Mouse (Mus musculus) c-Kit-positive CD71-positive TER-119-negative erythroid progenitor cells, embryonic 14.5 days (primary cell): ENCODE data around the gene 4931428L18Rik.
"Not testable (repeated sequence)": the region's sequence is repeated elsewhere in the genome, so short reads cannot be mapped to it uniquely, and the experiment has no call there.

Experiments
- DNase-seq: peaks from one replicate; pipeline ENCODE4 v3.0.0-alpha.2; 2013; ENCODE audit warnings: low read depth

Gene 4931428L18Rik

GRCm38 (mm10) chr1:31058861-31059351 lies 163.6 kb downstream of the 4931428L18Rik start:
- DNase-seq: no peak

DNA sequence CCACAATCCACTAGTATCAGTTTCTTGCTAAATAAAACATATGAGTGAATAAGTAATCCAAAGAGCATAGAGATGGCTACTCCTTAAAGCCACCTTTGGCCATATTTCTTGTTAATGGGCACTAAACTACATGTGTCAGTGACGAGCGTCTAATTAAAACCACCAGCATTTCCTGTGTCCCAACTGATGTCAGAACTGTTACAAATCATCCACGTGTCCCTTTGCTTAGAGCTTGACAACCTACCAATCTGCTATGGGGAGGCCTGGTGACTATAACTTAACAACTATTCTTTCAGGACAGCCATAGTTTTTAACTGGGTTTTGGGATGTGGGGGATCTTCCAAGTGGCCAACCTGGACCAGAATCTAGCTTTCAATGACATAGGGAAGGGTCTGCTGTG lies 164.3 kb downstream of the 4931428L18Rik start:
- DNase-seq: no peak

DNA sequence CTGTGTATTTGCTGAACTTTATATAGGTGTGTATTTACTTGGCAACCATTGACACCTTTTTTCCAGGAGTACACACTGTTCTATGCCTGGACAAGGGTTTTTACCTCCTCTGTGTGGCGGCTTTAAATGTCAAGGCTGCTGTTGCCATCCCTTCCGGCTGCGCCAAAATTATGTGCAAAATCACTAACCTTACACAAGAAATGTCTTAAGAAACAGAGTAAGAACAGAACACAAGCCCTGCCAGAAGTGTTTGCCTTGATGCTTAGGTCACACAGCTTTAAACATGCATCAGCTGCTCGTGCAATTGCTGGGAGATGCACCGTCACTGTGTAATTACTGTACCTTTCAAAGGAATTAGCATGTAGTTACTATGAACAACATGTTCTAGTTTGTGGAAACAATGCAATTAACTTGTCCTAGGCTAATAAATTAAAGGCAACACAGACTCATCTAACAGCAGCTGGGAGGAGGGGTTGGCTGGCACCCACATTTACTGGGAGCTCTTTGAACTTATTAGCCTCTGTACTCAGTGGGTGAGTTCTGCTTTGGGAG lies 171.0 kb downstream of the 4931428L18Rik start:
- no peak for DNase-seq

DNA sequence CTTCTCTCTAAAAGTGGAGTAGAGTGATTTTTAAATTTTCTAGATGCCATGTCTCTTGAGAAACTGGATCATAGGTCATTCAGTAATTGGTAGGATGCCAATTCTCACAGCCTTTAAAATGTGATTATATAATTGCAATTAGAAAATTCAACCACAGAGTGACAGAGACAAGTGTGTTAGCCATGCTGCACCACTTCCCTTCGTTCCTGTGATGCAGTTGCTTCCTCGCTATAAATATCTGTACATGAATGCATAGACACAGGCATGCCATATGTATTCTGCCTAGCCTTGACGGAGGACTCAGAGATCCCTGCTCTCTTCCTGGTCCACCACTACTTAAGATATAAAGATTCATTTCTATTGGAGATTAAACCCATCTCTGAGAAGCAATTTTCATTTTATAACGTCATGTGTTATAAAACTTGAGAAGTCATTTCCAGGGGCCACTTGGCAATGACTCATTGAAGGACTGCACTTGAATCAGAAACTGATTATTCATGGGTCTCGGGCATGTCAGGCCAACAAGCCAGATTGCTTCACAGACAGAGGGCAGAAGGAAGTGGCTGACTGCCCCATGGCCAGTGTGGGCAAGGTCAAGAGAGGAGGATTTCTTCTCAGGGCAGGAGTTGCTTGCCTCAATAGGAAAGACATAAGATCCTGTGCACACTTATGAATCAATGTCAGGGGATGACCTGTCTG lies 172.4 kb downstream of the 4931428L18Rik start:
- DNase-seq: no peak

- DNase-seq: no peak
Observed at GRCm38 (mm10) chr1:31043208-31043607, 179.3 kb downstream of the 4931428L18Rik start.

- DNase-seq: no peak
Observed at GRCm38 (mm10) chr1:31042793-31043192, 179.7 kb downstream of the 4931428L18Rik start.

DNA sequence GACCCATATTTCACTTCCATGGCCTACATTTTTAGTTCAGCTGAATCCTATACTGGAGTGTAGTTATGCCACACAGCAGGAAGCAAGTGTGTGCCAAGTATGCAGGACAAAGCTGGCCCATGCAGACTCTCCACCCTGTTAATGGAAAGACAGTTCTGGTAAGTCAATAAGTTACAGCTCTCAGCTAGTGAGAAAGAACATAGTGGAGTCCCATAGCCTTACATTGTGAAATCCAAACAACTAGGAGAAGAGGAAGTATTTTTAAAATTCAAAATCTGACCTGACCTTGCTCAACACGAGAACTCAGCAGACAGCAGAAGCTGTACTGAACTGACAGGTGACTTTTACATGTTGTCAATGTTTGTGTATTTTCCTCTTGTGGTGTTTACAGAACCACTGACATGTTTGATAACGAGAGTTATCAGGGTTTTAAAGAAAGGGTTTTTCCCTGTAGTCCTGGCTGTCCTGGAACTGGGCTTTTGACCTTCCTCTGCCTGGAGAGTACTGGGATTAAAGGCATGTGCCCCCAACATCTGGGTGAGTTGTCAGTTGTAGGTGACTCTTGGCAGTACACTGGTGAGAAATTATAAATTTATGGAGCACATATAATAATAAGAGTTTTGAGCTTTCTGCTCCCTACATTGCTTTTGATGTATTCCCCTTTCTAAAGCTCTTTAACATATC lies 188.5 kb downstream of the 4931428L18Rik start:
- no peak for DNase-seq

GRCm38 (mm10) chr1:31032351-31032750 lies 190.1 kb downstream of the 4931428L18Rik start:
- DNase-seq: no peak

GRCm38 (mm10) chr1:31023173-31023572 lies 199.3 kb downstream of the 4931428L18Rik start:
- DNase-seq: no peak

DNA sequence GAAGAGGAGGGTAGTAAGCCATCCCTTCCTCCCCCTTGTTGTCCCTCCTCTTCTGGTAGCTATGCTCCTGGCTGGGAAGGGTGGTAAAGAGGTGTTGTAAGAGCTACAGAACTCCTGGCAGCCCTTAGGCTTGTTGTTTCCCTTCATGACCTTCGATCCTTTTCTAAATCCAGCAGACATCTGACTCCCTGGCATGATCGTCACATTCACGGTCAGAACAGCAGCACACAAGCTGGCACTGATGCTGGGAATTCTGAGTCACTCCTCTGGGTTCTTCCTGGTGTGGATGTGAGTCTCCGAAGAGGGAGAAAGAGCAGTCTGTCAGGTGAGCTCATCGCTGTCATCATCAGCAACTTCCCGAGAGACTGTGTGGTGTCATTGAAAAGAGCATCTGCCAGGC lies 203.2 kb downstream of the 4931428L18Rik start:
- no peak for DNase-seq

DNA sequence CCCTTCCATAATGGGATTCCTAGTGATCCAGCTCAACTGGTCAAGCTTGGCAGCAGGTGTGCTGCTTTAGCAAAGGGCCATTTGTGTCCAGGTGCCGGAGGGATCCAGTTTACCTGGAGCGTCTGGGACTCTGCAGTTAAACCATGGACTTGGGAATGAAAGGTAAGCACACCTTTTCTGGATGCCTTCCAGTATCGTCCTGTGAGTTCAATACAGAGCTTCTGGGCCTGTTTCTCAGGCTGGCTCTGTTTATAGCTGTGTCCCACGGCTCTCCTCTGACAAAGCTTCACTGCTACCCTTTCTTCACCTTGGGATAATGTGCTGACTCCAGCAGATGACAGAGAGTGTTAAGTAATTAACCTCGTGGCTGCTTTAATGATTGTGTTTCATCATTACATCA lies 205.1 kb downstream of the 4931428L18Rik start:
- DNase-seq: no peak

DNA sequence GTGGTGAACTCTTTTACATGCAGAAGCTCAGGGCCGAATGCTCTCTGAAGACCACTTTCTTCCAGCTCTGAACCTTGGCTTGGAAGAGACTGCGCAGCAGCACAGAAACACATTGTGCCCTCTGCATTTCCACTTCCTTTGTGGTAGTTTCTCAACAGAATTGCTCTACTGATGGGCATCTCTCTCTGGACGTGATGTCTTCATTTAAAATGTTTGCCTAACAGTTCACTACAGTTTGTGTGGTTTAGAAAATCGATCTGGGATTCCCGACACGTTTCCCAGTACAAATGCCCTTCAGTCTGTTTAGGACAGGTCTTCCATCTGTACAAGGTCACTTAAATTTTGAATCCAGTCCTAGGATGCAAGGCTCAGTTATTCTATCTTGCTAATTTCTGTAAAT lies 206.4 kb downstream of the 4931428L18Rik start:
- DNase-seq: no peak

- no peak for DNase-seq
Observed at GRCm38 (mm10) chr1:31015261-31015660, 207.2 kb downstream of the 4931428L18Rik start.

DNA sequence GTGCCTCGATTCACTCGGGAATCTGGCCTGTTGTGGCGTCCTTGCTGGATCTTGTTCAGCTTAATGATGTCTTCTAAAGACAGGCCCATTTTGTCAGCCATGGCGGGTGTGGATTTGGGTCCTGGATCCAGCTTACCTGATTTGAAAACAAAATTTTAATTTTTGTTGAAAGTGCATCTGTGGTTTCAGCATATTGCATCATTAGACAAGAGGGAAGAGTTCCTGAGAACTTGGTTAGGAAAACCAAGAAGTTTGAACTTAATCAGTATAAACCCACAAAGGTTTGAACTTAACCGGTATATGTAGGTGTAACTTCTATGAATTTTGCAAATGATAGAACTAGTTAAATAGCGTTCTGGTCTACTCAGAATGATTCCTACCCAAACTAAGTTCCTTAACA lies 244.6 kb downstream of the 4931428L18Rik start, which contains the start of gene AC153137.1:
TSS of gene AC153137.1 (minus strand) at position 101 of the 400 bp plus-strand sequence.
- DNase-seq: not testable (repeated sequence)

DNA sequence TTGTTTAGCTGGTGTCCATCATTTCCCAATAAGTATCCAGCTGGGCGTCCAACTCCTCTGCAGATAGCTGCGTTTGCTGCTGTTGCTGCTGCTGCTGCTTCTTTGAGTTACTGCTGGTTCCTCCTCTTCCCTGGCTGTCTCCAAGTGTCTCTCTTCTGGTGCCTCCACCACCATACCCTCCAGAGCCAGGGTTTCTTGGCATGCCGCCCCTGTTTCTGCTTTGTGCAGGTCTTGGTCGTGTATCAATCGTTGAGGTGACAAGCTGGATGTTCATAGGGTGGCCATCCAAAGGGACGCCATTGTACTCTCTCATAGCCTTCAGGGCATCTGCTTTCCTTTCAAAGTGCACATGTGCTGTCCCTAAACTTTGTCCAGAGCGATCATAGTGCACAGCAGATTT lies 245.2 kb downstream of the 4931428L18Rik start:
- DNase-seq: not testable (repeated sequence)

DNA sequence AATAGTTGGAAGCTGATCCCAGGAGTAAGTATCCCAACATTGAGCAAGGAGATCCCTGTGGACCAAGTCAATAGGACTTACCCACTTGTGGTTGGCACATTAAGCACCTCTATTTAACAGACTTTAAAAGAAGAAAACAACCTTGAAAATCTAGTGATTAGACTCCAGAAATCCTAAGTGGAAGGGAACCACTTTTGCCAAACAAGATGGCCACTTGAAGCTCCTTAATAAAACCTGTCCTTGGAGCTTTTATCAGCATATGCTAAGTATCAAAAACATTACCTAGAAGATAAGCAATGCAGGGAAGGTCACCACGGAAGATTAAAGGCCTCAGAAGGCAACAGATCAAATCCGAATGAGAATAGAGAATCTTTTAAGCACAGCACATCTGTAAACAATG lies 270.7 kb downstream of the 4931428L18Rik start:
- DNase-seq: no peak

- no peak for DNase-seq
Observed at GRCm38 (mm10) chr1:30950456-30950835, 272.0 kb downstream of the 4931428L18Rik start.

DNA sequence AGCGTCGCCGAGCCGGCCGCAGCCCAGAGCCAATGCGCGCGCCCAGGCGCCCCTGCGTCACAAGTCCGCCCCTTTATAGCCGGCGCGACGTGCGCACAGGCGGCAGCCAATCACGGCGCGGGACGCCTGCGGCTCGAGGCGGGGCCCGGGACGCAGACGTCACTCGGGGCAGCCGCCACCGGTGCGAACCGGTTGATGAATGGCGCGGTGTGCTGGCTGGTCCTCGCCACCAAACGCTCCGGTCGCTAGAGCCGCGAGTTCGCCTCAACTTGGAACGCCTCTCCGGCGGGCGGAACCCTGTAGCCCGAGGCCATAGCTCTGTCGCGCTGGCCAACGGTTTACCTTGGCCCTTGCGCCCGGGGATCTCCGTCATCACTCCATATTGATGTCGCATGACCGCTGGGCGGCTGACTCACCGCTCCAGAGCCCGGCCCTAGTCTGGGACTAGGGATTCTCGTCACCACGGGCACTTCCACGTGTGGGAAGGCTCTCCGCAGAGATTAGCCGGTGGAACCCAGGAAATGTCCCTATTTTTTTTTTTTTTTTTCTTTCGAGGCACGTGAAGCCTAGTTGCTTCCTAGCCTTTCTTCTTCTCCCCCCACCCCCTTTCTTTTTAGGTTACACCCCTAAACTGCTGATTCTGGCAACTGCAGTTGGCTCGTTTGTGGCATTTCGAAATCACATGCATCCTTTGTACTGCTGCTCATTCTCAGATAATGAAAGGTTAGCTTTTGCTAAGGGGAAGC lies 272.6 kb downstream of the 4931428L18Rik start:
- peak; percentile 87 for DNase-seq

GRCm38 (mm10) chr1:30948950-30949639 lies 273.4 kb downstream of the 4931428L18Rik start:
- DNase-seq: peak; percentile 21

- peak; percentile 42 for DNase-seq
Observed at GRCm38 (mm10) chr1:30948361-30948949, 274.0 kb downstream of the 4931428L18Rik start.
